Mouse (Mus musculus): Measurements from ENCODE around the gene Kcnn3. TPM values are rescaled to one million over a fixed set of nuclear protein-coding genes. Genes with fewer than 3 reads are reported as not detected.

Gene Kcnn3
- polyA plus RNA-seq, 1 experiment: 6.2 TPM

GRCm38 (mm10) chr3:89486916-89487702 lies 32.9 kb upstream of the Kcnn3 start:
- H3K27me3 ChIP-seq (ENCODE audit: control insufficient read depth, insufficient read depth, low read length): no peaks in the 10 kb centered on the region
- no peak overlapping the region for H3K4me3 ChIP-seq (replicated peaks; ENCODE audit: insufficient read depth, low read depth, low read length)
- 51% methylated on average over 20 of the region's 20 CpGs for WGBS
- TF ChIP-seq CTCF (IDR thresholded peaks at IDR 0.05; ENCODE audit: borderline replicate concordance, insufficient read depth, low read depth, low read length) (no peak), POLR2A (IDR thresholded peaks at IDR 0.05; ENCODE audit: borderline replicate concordance, insufficient read depth, low read length) (no peak)
- no peaks in the 10 kb centered on the region for H3K4me1 ChIP-seq (ENCODE audit: control insufficient read depth, insufficient read depth, low read length)
- DNase-seq: no peak
- no peak overlapping the region for H3K27ac ChIP-seq (ENCODE audit: insufficient read depth, low read length)

GRCm38 (mm10) chr3:89490790-89491189 lies 29.2 kb upstream of the Kcnn3 start:
- Histone ChIP-seq H3K4me1 (ENCODE audit: control insufficient read depth, insufficient read depth, low read length) (no peaks in the 10 kb centered on the region), H3K4me3 (replicated peaks; ENCODE audit: insufficient read depth, low read depth, low read length) (no peak overlapping the region), H3K27ac (ENCODE audit: insufficient read depth, low read length) (no peak overlapping the region), H3K27me3 (ENCODE audit: control insufficient read depth, insufficient read depth, low read length) (no peaks in the 10 kb centered on the region)
- DNase-seq: no peak
- TF ChIP-seq CTCF (IDR thresholded peaks at IDR 0.05; ENCODE audit: borderline replicate concordance, insufficient read depth, low read depth, low read length) (no peak), POLR2A (IDR thresholded peaks at IDR 0.05; ENCODE audit: borderline replicate concordance, insufficient read depth, low read length) (no peak)
- WGBS: 92% methylated on average over 3 of the region's 3 CpGs

GRCm38 (mm10) chr3:89491559-89491958 lies 28.4 kb upstream of the Kcnn3 start:
- no peaks in the 10 kb centered on the region for H3K4me1 ChIP-seq (ENCODE audit: control insufficient read depth, insufficient read depth, low read length)
- TF ChIP-seq POLR2A (IDR thresholded peaks at IDR 0.05; ENCODE audit: borderline replicate concordance, insufficient read depth, low read length): no peak
- no peak for TF ChIP-seq CTCF (IDR thresholded peaks at IDR 0.05; ENCODE audit: borderline replicate concordance, insufficient read depth, low read depth, low read length)
- no peak for DNase-seq
- H3K27me3 ChIP-seq (ENCODE audit: control insufficient read depth, insufficient read depth, low read length): no peaks in the 10 kb centered on the region
- H3K4me3 ChIP-seq (replicated peaks; ENCODE audit: insufficient read depth, low read depth, low read length): no peak overlapping the region
- H3K27ac ChIP-seq (ENCODE audit: insufficient read depth, low read length): no peak overlapping the region
- 94% methylated on average over 5 of the region's 5 CpGs for WGBS

- no peak for TF ChIP-seq CTCF (IDR thresholded peaks at IDR 0.05; ENCODE audit: borderline replicate concordance, insufficient read depth, low read depth, low read length)
- no peak for TF ChIP-seq POLR2A (IDR thresholded peaks at IDR 0.05; ENCODE audit: borderline replicate concordance, insufficient read depth, low read length)
- H3K4me1 ChIP-seq (ENCODE audit: control insufficient read depth, insufficient read depth, low read length): no peaks in the 10 kb centered on the region
- no peak overlapping the region for H3K27ac ChIP-seq (ENCODE audit: insufficient read depth, low read length)
- H3K27me3 ChIP-seq (ENCODE audit: control insufficient read depth, insufficient read depth, low read length): no peaks in the 10 kb centered on the region
- 59% methylated on average over 8 of the region's 8 CpGs for WGBS
- H3K4me3 ChIP-seq (replicated peaks; ENCODE audit: insufficient read depth, low read depth, low read length): no peak overlapping the region
- no peak for DNase-seq
Measured at GRCm38 (mm10) chr3:89492701-89493151, 27.2 kb upstream of the Kcnn3 start.

- no peak for DNase-seq
- Histone ChIP-seq H3K4me3 (replicated peaks; ENCODE audit: insufficient read depth, low read depth, low read length) (no peak overlapping the region), H3K27me3 (ENCODE audit: control insufficient read depth, insufficient read depth, low read length) (no peaks in the 10 kb centered on the region), H3K27ac (ENCODE audit: insufficient read depth, low read length) (no peak overlapping the region), H3K4me1 (ENCODE audit: control insufficient read depth, insufficient read depth, low read length) (no peaks in the 10 kb centered on the region)
- no peak for TF ChIP-seq CTCF (IDR thresholded peaks at IDR 0.05; ENCODE audit: borderline replicate concordance, insufficient read depth, low read depth, low read length)
- TF ChIP-seq POLR2A (IDR thresholded peaks at IDR 0.05; ENCODE audit: borderline replicate concordance, insufficient read depth, low read length): no peak
- 88% methylated on average over 5 of the region's 5 CpGs for WGBS
Measured at GRCm38 (mm10) chr3:89494630-89495029, 25.3 kb upstream of the Kcnn3 start.

- TF ChIP-seq POLR2A (IDR thresholded peaks at IDR 0.05; ENCODE audit: borderline replicate concordance, insufficient read depth, low read length) (no peak), CTCF (IDR thresholded peaks at IDR 0.05; ENCODE audit: borderline replicate concordance, insufficient read depth, low read depth, low read length) (no peak)
- Histone ChIP-seq H3K27me3 (ENCODE audit: control insufficient read depth, insufficient read depth, low read length) (no peaks in the 10 kb centered on the region), H3K4me3 (replicated peaks; ENCODE audit: insufficient read depth, low read depth, low read length) (no peak overlapping the region), H3K27ac (ENCODE audit: insufficient read depth, low read length) (no peak overlapping the region), H3K4me1 (ENCODE audit: control insufficient read depth, insufficient read depth, low read length) (no peaks in the 10 kb centered on the region)
- DNase-seq: no peak
- WGBS: 66% methylated on average over 3 of the region's 3 CpGs
Measured at GRCm38 (mm10) chr3:89496366-89496765, 23.6 kb upstream of the Kcnn3 start.

- Histone ChIP-seq H3K4me1 (ENCODE audit: control insufficient read depth, insufficient read depth, low read length) (no peaks in the 10 kb centered on the region), H3K27me3 (ENCODE audit: control insufficient read depth, insufficient read depth, low read length) (no peaks in the 10 kb centered on the region), H3K27ac (ENCODE audit: insufficient read depth, low read length) (no peak overlapping the region), H3K4me3 (replicated peaks; ENCODE audit: insufficient read depth, low read depth, low read length) (no peak overlapping the region)
- no peak for DNase-seq
- TF ChIP-seq CTCF (IDR thresholded peaks at IDR 0.05; ENCODE audit: borderline replicate concordance, insufficient read depth, low read depth, low read length) (no peak), POLR2A (IDR thresholded peaks at IDR 0.05; ENCODE audit: borderline replicate concordance, insufficient read depth, low read length) (no peak)
- 41% methylated on average over 7 of the region's 7 CpGs for WGBS
Measured at GRCm38 (mm10) chr3:89499696-89500095, 20.3 kb upstream of the Kcnn3 start.

- TF ChIP-seq POLR2A (IDR thresholded peaks at IDR 0.05; ENCODE audit: borderline replicate concordance, insufficient read depth, low read length) (no peak), CTCF (IDR thresholded peaks at IDR 0.05; ENCODE audit: borderline replicate concordance, insufficient read depth, low read depth, low read length) (peak; percentile 31; the same call in 1 of the 2 replicates)
- no peak for DNase-seq
- Histone ChIP-seq H3K4me1 (ENCODE audit: control insufficient read depth, insufficient read depth, low read length) (no peaks in the 10 kb centered on the region), H3K4me3 (replicated peaks; ENCODE audit: insufficient read depth, low read depth, low read length) (no peak overlapping the region), H3K27ac (ENCODE audit: insufficient read depth, low read length) (no peak overlapping the region), H3K27me3 (ENCODE audit: control insufficient read depth, insufficient read depth, low read length) (no peaks in the 10 kb centered on the region; the same call in 1 of the 2 replicates)
Measured at GRCm38 (mm10) chr3:89501486-89501885, 18.5 kb upstream of the Kcnn3 start.

Measured in cerebellum, adult 2 months (tissue).